Mouse (Mus musculus): ENCODE results near the gene Trim68. TPM values are rescaled to one million over a fixed set of nuclear protein-coding genes. Genes with fewer than 3 reads are reported as not detected.

Trim68 gene
- total and polyA plus RNA-seq, 2 experiments from 2014 or later: 4.0 to 6.8 TPM

DNA sequence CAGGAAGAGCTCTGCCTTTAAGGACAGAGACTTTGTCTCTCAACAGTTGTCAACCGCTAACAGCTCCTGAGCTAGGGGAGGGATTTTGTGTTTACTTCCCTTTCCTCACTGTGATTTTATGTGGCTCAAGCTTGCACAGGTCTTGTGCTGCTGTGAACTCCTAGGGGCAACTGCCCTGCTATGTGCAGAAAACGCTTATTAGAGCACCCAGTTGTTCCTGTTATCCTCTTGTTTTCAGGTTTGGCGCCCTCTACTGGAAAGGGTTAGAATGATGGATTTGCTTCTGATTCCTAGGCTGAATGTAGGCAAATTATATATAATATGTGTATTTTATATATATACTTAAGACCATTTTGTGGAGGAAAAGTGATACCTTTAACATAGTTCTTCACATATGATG is 50.5 kb downstream of the Trim68 start:
- Histone ChIP-seq H3K4me2 (ENCODE audit: low read depth) (no peak overlapping the region), H3K36me3 (ENCODE audit: insufficient read depth) (no peaks in the 10 kb centered on the region), H3K9ac (no peak overlapping the region), H3K4me1 (ENCODE audit: insufficient read depth) (no peaks in the 10 kb centered on the region), H3K4me3 (ENCODE audit: low read depth, low read length) (no peak overlapping the region), H3K27ac (ENCODE audit: low read depth, low read length) (no peak overlapping the region), H3K9me3 (ENCODE audit: low read length) (no peaks in the 10 kb centered on the region), H3K27me3 (ENCODE audit: insufficient read depth, low read length) (no peaks in the 10 kb centered on the region)
- TF ChIP-seq CTCF (IDR thresholded peaks at IDR 0.05; ENCODE audit: low read depth): peak; percentile 43
- ATAC-seq (no peak), DNase-seq (peak; percentile 2)
- WGBS: 38% methylated on average over 3 of the region's 3 CpGs

Other genes starting within 250 kb of the Trim68 start
- gene Rrm1, start 245.6 kb downstream of the Trim68 start, total RNA-seq (2014; rRNA removed): 31.9 and 40.0 TPM in 2 replicates
- gene Rrm1, start 245.6 kb downstream of the Trim68 start, polyA plus RNA-seq (2015; fragmentation: Nextera tagmentation; extraction: Ambion mirVana): 25.6 and 30.9 TPM in 2 replicates
- not detected in 2 replicates for gene Olfr543, start 205.6 kb downstream of the Trim68 start, total RNA-seq (2014; rRNA removed)
- 0.23 and 0.25 TPM in 2 replicates for gene Olfr543, start 205.6 kb downstream of the Trim68 start, polyA plus RNA-seq (2015; fragmentation: Nextera tagmentation; extraction: Ambion mirVana)
- not detected in 2 replicates for gene Olfr544, start 199.0 kb downstream of the Trim68 start, total RNA-seq (2014; rRNA removed)
- 0.04 and 0.05 TPM in 2 replicates for gene Olfr544, start 199.0 kb downstream of the Trim68 start, polyA plus RNA-seq (2015; fragmentation: Nextera tagmentation; extraction: Ambion mirVana)
- 0.24 TPM in 1 of 2 replicates, not detected in the other for gene Olfr545, start 187.8 kb downstream of the Trim68 start, total RNA-seq (2014; rRNA removed)
- 0.05 and 0.08 TPM in 2 replicates for gene Olfr545, start 187.8 kb downstream of the Trim68 start, polyA plus RNA-seq (2015; fragmentation: Nextera tagmentation; extraction: Ambion mirVana)
- not detected in 2 replicates for gene Olfr547, start 152.6 kb downstream of the Trim68 start, total RNA-seq (2014; rRNA removed)
- gene Olfr547, start 152.6 kb downstream of the Trim68 start, polyA plus RNA-seq (2015; fragmentation: Nextera tagmentation; extraction: Ambion mirVana): not detected in 2 replicates
- gene Olfr548-ps1, start 146.4 kb downstream of the Trim68 start, total RNA-seq (2014; rRNA removed): not detected in 2 replicates
- not detected in 2 replicates for gene Olfr548-ps1, start 146.4 kb downstream of the Trim68 start, polyA plus RNA-seq (2015; fragmentation: Nextera tagmentation; extraction: Ambion mirVana)
- gene Olfr549, start 137.5 kb downstream of the Trim68 start, total RNA-seq (2014; rRNA removed): not detected in 2 replicates
- not detected in 2 replicates for gene Olfr549, start 137.5 kb downstream of the Trim68 start, polyA plus RNA-seq (2015; fragmentation: Nextera tagmentation; extraction: Ambion mirVana)
- 1.5 and 3.5 TPM in 2 replicates for gene Trim21, start 121.8 kb downstream of the Trim68 start, total RNA-seq (2014; rRNA removed)
- 0.30 and 0.38 TPM in 2 replicates for gene Trim21, start 121.8 kb downstream of the Trim68 start, polyA plus RNA-seq (2015; fragmentation: Nextera tagmentation; extraction: Ambion mirVana)
- gene Olfr550, start 115.9 kb downstream of the Trim68 start, total RNA-seq (2014; rRNA removed): not detected in 2 replicates
- not detected in 2 replicates for gene Olfr550, start 115.9 kb downstream of the Trim68 start, polyA plus RNA-seq (2015; fragmentation: Nextera tagmentation; extraction: Ambion mirVana)
- not detected in 2 replicates for gene Olfr551, start 95.4 kb downstream of the Trim68 start, total RNA-seq (2014; rRNA removed)
- gene Olfr551, start 95.4 kb downstream of the Trim68 start, polyA plus RNA-seq (2015; fragmentation: Nextera tagmentation; extraction: Ambion mirVana): not detected in 2 replicates
- gene Olfr552, start 89.6 kb downstream of the Trim68 start, total RNA-seq (2014; rRNA removed): not detected in 2 replicates
- gene Olfr552, start 89.6 kb downstream of the Trim68 start, polyA plus RNA-seq (2015; fragmentation: Nextera tagmentation; extraction: Ambion mirVana): not detected in 2 replicates
- not detected in 2 replicates for gene Olfr553, start 69.1 kb downstream of the Trim68 start, total RNA-seq (2014; rRNA removed)
- gene Olfr553, start 69.1 kb downstream of the Trim68 start, polyA plus RNA-seq (2015; fragmentation: Nextera tagmentation; extraction: Ambion mirVana): not detected in 2 replicates
- not detected in 2 replicates for gene Olfr554, start 48.9 kb downstream of the Trim68 start, total RNA-seq (2014; rRNA removed)
- not detected in 2 replicates for gene Olfr554, start 48.9 kb downstream of the Trim68 start, polyA plus RNA-seq (2015; fragmentation: Nextera tagmentation; extraction: Ambion mirVana)
- not detected in 2 replicates for gene Olfr555, start 28.5 kb downstream of the Trim68 start, total RNA-seq (2014; rRNA removed)
- gene Olfr555, start 28.5 kb downstream of the Trim68 start, polyA plus RNA-seq (2015; fragmentation: Nextera tagmentation; extraction: Ambion mirVana): not detected in 2 replicates
- not detected in 2 replicates for gene Olfr556, start 22.4 kb downstream of the Trim68 start, total RNA-seq (2014; rRNA removed)
- gene Olfr556, start 22.4 kb downstream of the Trim68 start, polyA plus RNA-seq (2015; fragmentation: Nextera tagmentation; extraction: Ambion mirVana): not detected in 2 replicates
- not detected in 2 replicates for gene Olfr557, start 8.6 kb upstream of the Trim68 start, total RNA-seq (2014; rRNA removed)
- gene Olfr557, start 8.6 kb upstream of the Trim68 start, polyA plus RNA-seq (2015; fragmentation: Nextera tagmentation; extraction: Ambion mirVana): not detected in 2 replicates
- not detected in 2 replicates for gene Olfr558, start 14.9 kb upstream of the Trim68 start, total RNA-seq (2014; rRNA removed)
- gene Olfr558, start 14.9 kb upstream of the Trim68 start, polyA plus RNA-seq (2015; fragmentation: Nextera tagmentation; extraction: Ambion mirVana): 0.04 TPM in 1 of 2 replicates, not detected in the other
- gene Olfr33, start 31.7 kb upstream of the Trim68 start, total RNA-seq (2014; rRNA removed): not detected in 2 replicates
- not detected in 2 replicates for gene Olfr33, start 31.7 kb upstream of the Trim68 start, polyA plus RNA-seq (2015; fragmentation: Nextera tagmentation; extraction: Ambion mirVana)
- not detected in 2 replicates for gene Olfr559, start 40.2 kb upstream of the Trim68 start, total RNA-seq (2014; rRNA removed)
- not detected in 2 replicates for gene Olfr559, start 40.2 kb upstream of the Trim68 start, polyA plus RNA-seq (2015; fragmentation: Nextera tagmentation; extraction: Ambion mirVana)
- not detected in 2 replicates for gene Olfr560, start 72.0 kb upstream of the Trim68 start, total RNA-seq (2014; rRNA removed)
- gene Olfr560, start 72.0 kb upstream of the Trim68 start, polyA plus RNA-seq (2015; fragmentation: Nextera tagmentation; extraction: Ambion mirVana): not detected in 2 replicates
- gene Olfr78, start 72.1 kb upstream of the Trim68 start, total RNA-seq (2014; rRNA removed): not detected in 2 replicates
- 0.04 TPM in 1 of 2 replicates, not detected in the other for gene Olfr78, start 72.1 kb upstream of the Trim68 start, polyA plus RNA-seq (2015; fragmentation: Nextera tagmentation; extraction: Ambion mirVana)
- gene Olfr561, start 83.9 kb upstream of the Trim68 start, total RNA-seq (2014; rRNA removed): not detected in 2 replicates
- gene Olfr561, start 83.9 kb upstream of the Trim68 start, polyA plus RNA-seq (2015; fragmentation: Nextera tagmentation; extraction: Ambion mirVana): not detected in 2 replicates
- not detected in 2 replicates for gene Olfr564, start 116.2 kb upstream of the Trim68 start, total RNA-seq (2014; rRNA removed)
- not detected in 2 replicates for gene Olfr564, start 116.2 kb upstream of the Trim68 start, polyA plus RNA-seq (2015; fragmentation: Nextera tagmentation; extraction: Ambion mirVana)
- gene Olfr566, start 171.4 kb upstream of the Trim68 start, total RNA-seq (2014; rRNA removed): not detected in 2 replicates
- gene Olfr566, start 171.4 kb upstream of the Trim68 start, polyA plus RNA-seq (2015; fragmentation: Nextera tagmentation; extraction: Ambion mirVana): not detected in 2 replicates
- gene Olfr568, start 189.8 kb upstream of the Trim68 start, total RNA-seq (2014; rRNA removed): not detected in 2 replicates
- not detected in 2 replicates for gene Olfr568, start 189.8 kb upstream of the Trim68 start, polyA plus RNA-seq (2015; fragmentation: Nextera tagmentation; extraction: Ambion mirVana)
- not detected in 2 replicates for gene Olfr569, start 203.6 kb upstream of the Trim68 start, total RNA-seq (2014; rRNA removed)
- gene Olfr569, start 203.6 kb upstream of the Trim68 start, polyA plus RNA-seq (2015; fragmentation: Nextera tagmentation; extraction: Ambion mirVana): not detected in 2 replicates
- not detected in 2 replicates for gene Olfr570, start 207.2 kb upstream of the Trim68 start, total RNA-seq (2014; rRNA removed)
- gene Olfr570, start 207.2 kb upstream of the Trim68 start, polyA plus RNA-seq (2015; fragmentation: Nextera tagmentation; extraction: Ambion mirVana): 0.23 TPM in 1 of 2 replicates, not detected in the other
- gene Olfr571, start 230.2 kb upstream of the Trim68 start, total RNA-seq (2014; rRNA removed): not detected in 2 replicates
- gene Olfr571, start 230.2 kb upstream of the Trim68 start, polyA plus RNA-seq (2015; fragmentation: Nextera tagmentation; extraction: Ambion mirVana): not detected in 2 replicates
- not detected in 2 replicates for gene Olfr572, start 237.1 kb upstream of the Trim68 start, total RNA-seq (2014; rRNA removed)
- not detected in 2 replicates for gene Olfr572, start 237.1 kb upstream of the Trim68 start, polyA plus RNA-seq (2015; fragmentation: Nextera tagmentation; extraction: Ambion mirVana)

All from forebrain, postnatal 0 days (tissue).